Mouse (Mus musculus): Measurements from ENCODE around the gene Galm.

- TF ChIP-seq CTCF (IDR thresholded peaks at IDR 0.05; ENCODE audit: borderline replicate concordance, extremely low read depth, insufficient read depth, insufficient read length) (no peak), POLR2A (IDR thresholded peaks at IDR 0.05; ENCODE audit: borderline replicate concordance, extremely low read depth, insufficient read depth, insufficient read length, poor library complexity, severe bottlenecking) (no peak)
Observed at GRCm38 (mm10) chr17:80173708-80174107, 46.4 kb downstream of the Galm start.
